Mouse (Mus musculus): ENCODE measurements around the gene Pycr1.

Gene Pycr1

GRCm38 (mm10) chr11:120603545-120603944, 40.0 kb downstream of the Pycr1 start:
- DNase-seq (ENCODE audit: low read depth) = no peak

- no peak for DNase-seq (ENCODE audit: low read depth)
Measured at GRCm38 (mm10) chr11:120600716-120601115, 42.9 kb downstream of the Pycr1 start.

GRCm38 (mm10) chr11:120598990-120599549, 44.5 kb downstream of the Pycr1 start:
- DNase-seq (ENCODE audit: low read depth) = no peak

GRCm38 (mm10) chr11:120598283-120598989, 45.1 kb downstream of the Pycr1 start, which contains the start of the genes Alyref and Anapc11:
Gene Alyref (minus strand): TSS chr11:120598365.
Gene Anapc11 (plus strand): TSS chr11:120598421.
- peak; percentile 80 for DNase-seq (ENCODE audit: low read depth)

DNA sequence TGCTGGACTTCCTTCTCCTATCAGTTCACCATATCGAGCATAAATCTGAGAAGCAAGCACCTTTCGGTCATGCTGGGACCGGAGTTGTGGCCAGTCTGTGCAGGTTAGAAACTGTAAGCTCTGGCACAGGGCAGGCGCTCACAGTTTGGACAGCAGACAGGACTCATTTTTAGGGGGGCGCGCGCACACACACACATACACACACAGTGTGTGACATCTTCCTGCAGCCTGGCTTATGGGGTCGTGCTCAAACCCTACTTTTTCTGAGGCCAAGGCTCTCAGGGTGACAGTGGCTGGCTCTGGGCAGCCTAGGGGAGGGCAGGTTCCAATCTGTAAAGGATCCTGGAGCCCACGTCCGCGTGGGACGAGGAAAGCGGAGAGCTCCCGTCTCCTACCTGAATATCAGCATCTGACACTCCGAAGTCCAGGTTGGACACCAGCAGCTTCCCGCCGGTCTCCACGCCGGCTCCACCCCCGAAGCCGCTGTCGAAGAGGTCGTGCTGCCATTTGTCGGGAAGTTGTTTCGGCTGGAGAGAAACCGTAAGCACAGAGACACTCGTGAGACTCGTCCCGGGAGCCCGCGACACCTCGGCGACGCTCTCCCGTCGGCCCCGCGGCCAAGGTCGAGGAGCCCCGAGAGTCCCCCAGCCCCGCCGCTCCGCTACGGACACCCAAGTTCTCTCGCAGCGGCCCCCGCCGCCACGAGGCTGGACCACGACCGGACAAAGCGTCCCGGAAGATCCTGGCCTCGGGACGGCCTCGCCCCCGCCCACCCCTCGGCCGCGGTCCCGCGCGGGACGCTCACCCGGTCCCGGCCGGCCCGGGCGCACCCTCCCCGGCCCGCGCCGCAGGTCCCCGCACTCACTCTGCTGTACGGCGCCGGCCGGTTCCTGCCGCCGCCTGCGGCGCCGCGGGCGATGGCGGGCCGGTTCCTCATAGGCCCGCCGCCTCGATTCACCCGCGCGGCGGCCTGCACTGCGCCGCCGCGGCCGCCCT, 46.0 kb downstream of the Pycr1 start:
- DNase-seq (ENCODE audit: low read depth) = no peak

DNA sequence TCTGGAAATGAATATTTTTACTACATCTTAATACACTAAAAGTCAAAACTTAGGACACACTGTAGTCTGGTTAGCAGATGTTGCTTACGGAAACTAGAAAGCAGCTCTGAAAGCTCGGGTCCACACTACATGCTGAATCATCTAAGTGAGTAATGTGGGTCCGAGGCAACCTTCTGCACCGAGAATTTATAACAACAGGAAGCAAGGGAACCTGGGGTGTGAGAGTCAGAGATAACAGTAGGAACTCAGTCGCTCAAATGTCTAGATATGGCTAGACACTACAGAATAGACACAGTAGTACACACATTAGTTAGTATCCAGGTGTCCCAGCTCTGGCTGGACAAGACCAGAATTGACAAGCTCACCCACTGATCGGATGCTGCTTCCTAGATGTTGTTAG, 55.0 kb downstream of the Pycr1 start:
- no peak for DNase-seq (ENCODE audit: low read depth)
